In the genomic region with DNA sequence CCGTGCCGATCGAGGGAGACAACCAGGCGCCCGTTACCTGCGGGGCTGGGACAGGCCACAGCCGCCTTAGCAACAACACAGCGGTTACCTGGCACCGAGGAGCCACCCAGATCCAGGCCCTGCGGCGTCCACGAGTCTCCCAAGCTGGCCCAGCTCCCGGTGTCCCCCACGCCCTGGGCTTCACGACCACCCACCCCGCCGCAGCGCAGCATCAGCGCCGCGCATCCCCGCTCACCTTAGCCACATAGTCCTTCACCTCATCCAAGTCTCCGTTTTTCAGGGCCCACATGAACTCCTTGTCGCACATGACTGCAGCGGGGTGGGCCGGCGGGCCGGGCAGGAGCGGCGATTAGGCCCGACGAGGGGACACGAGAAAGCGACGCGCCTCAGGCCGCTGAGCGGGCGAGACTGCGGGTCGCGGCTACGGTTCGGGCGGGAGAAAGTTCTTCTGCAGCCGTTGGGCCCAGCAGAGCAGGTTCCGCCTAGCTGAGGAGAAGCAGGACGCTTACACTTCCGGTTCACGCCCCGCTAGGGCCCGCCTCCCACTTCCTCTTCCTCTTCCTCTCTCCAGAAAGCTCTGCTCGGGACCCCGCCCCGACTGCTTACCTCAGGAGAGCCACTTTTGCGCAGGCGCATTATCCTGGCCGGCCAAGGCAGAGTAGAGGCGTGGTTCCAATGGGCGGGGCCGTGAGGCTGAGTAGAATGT, we compare ENCODE assay signal across 7 mouse cellular contexts. TPM values are rescaled to one million over a fixed set of nuclear protein-coding genes. Genes with fewer than 3 reads are reported as not detected.
DNase-seq lines count a peak whose midpoint lies in the region; ATAC-seq lines count a peak whose summit lies in the region.

A gene (minus strand): TSS at position 585 of the 706 bp plus-strand sequence.

- peak within 1 kb of the TSS; percentile 99 for H3K9ac ChIP-seq in intestine, embryonic 16.5 days (ENCODE audit: low read depth, low read length)
- peak within 1 kb of the TSS; percentile 96 for H3K9ac ChIP-seq in midbrain, embryonic 11.5 days (ENCODE audit: low read length)

- WGBS in intestine, embryonic 16.5 days = under 1% methylated on average over 61 of the region's 61 CpGs
- WGBS in midbrain, embryonic 11.5 days = 0% methylated on average over 60 of the region's 61 CpGs

- H3K4me3 ChIP-seq in intestine, embryonic 16.5 days (ENCODE audit: low read length) = peak within 1 kb of the TSS; percentile 100
- peak within 1 kb of the TSS; percentile 95 for H3K4me3 ChIP-seq in midbrain, embryonic 11.5 days (ENCODE audit: low read depth, low read length)

- H3K27ac ChIP-seq in intestine, embryonic 16.5 days (ENCODE audit: low read length) = peak within 1 kb of the TSS; percentile 85
- H3K27ac ChIP-seq in midbrain, embryonic 11.5 days (ENCODE audit: low read depth, low read length) = no peak within 1 kb of the TSS

- ATAC-seq in intestine, embryonic 16.5 days = peak; percentile 100
- peak; percentile 100 for ATAC-seq in midbrain, embryonic 11.5 days (ENCODE audit: low FRiP score)

- no peaks in the 10 kb centered on the region for H3K27me3 ChIP-seq in intestine, embryonic 16.5 days (replicated peaks; ENCODE audit: control insufficient read depth, insufficient read depth, low read length)
- H3K27me3 ChIP-seq in midbrain, embryonic 11.5 days (ENCODE audit: control insufficient read depth, insufficient read depth, low read length) = no peaks in the 10 kb centered on the region

- peak within 1 kb of the TSS; percentile 58 for H3K4me2 ChIP-seq in intestine, embryonic 16.5 days (ENCODE audit: low read depth, low read length)
- H3K4me2 ChIP-seq in midbrain, embryonic 11.5 days = peak within 1 kb of the TSS; percentile 77

- intact Hi-C loops in left cerebral cortex, postnatal 36 days (cut with DNase I) = no loop called here

- H3K9me3 ChIP-seq in intestine, embryonic 16.5 days (ENCODE audit: control insufficient read depth, low read length) = no peaks in the 10 kb centered on the region
- H3K9me3 ChIP-seq in midbrain, embryonic 11.5 days (ENCODE audit: control insufficient read depth, low read length) = no peaks in the 10 kb centered on the region

- DNase-seq in adrenal gland, adult 8-10 months = peak; percentile 99
- DNase-seq in embryo, embryonic 9.5 days (ENCODE audit: extremely low spot score) = peak; percentile 97
- peak; percentile 96 to 99 for DNase-seq in gastrocnemius, postnatal 4 days (ENCODE audit: low spot score in 2 of 2)
- DNase-seq in left cerebral cortex, postnatal 36 days (ENCODE audit: low spot score in 2 of 2) = peak; percentile 97
- peak; percentile 100 for DNase-seq in midbrain, embryonic 11.5 days (ENCODE audit: low spot score, missing footprints)
- DNase-seq in skeletal muscle tissue, adult 2 months (ENCODE audit: low read depth, low spot score) = peak; percentile 96

- no peaks in the 10 kb centered on the region for H3K4me1 ChIP-seq in intestine, embryonic 16.5 days (ENCODE audit: control insufficient read depth, insufficient read depth, low read length)
- peaks cover 6% of the 10 kb centered on the region; the same call in 1 of the 2 replicates for H3K4me1 ChIP-seq in midbrain, embryonic 11.5 days (ENCODE audit: control insufficient read depth, insufficient read depth, low read length)

- H3K36me3 ChIP-seq in intestine, embryonic 16.5 days (ENCODE audit: control insufficient read depth, insufficient read depth, low read length) = no peaks in the 10 kb centered on the region
- H3K36me3 ChIP-seq in midbrain, embryonic 11.5 days (ENCODE audit: control insufficient read depth, insufficient read depth, low read length) = no peaks in the 10 kb centered on the region

RNA-seq across cellular contexts. Expression of the gene that starts here (rescaled TPM):
- 100 to 1,000 TPM; 115 to 147 (median 119) TPM for total RNA-seq in adrenal gland, adult 8-10 months (2022)
- 10 to 100 TPM; 71.6 to 77.1 TPM for total RNA-seq in gastrocnemius, postnatal 4 days (2021)
- 130 and 136 TPM in 2 replicates for polyA plus RNA-seq in intestine, embryonic 16.5 days (2015; fragmentation: Nextera tagmentation; extraction: Ambion mirVana)
- 100 to 1,000 TPM; 276 to 317 TPM for total RNA-seq in left cerebral cortex, postnatal 36 days (2021)
- 149 and 169 TPM in 2 replicates for polyA plus RNA-seq in midbrain, embryonic 11.5 days (2014; fragmentation: Nextera tagmentation; extraction: Ambion mirVana)
